Mouse (Mus musculus) ES-Bruce4 (cell line): ENCODE results near the gene Phf10. TPM values are rescaled to one million over a fixed set of nuclear protein-coding genes. Genes with fewer than 3 reads are reported as not detected.
"Not testable (repeated sequence)": the region's sequence is repeated elsewhere in the genome, so short reads cannot be mapped to it uniquely, and the experiment has no call there.

Source experiments
- H3K27ac ChIP-seq: 2 replicates; pipeline ENCODE4 v1.5.1; 2012; ENCODE audit warnings: low read length, inconsistent platforms; ENCODE audit not compliant: insufficient read depth
- H3K27me3 ChIP-seq: 2 replicates; pipeline ENCODE4 v1.6.1; 2012; ENCODE audit warnings: mild to moderate bottlenecking, low read length, inconsistent platforms; ENCODE audit not compliant: control insufficient read depth, poor library complexity, insufficient read depth, severe bottlenecking
- H3K36me3 ChIP-seq: 2 replicates; pipeline ENCODE4 v1.6.1; 2012; ENCODE audit warnings: inconsistent platforms, mild to moderate bottlenecking, low read length, moderate library complexity; ENCODE audit not compliant: control insufficient read depth, poor library complexity, insufficient read depth, severe bottlenecking
- H3K4me1 ChIP-seq: one replicate; pipeline ENCODE4 v1.8.1; 2011; ENCODE audit warnings: low read length; ENCODE audit not compliant: control insufficient read depth, insufficient read depth
- H3K4me3 ChIP-seq: 2 replicates; pipeline ENCODE4 v1.5.1; 2011; ENCODE audit warnings: low read depth, mild to moderate bottlenecking, low read length
- H3K9ac ChIP-seq: 2 replicates; pipeline ENCODE4 v1.6.1; 2012; ENCODE audit warnings: low read depth, mild to moderate bottlenecking, inconsistent platforms; ENCODE audit not compliant: poor library complexity, severe bottlenecking
- H3K9me3 ChIP-seq: replicated peaks from 2 replicates; pipeline ENCODE4 v1.6.1; 2012; ENCODE audit warnings: mild to moderate bottlenecking, low read length, inconsistent platforms; ENCODE audit not compliant: control insufficient read depth, poor library complexity, insufficient read depth, severe bottlenecking
- CTCF ChIP-seq: IDR thresholded peaks from one replicate; pipeline ENCODE4 v1.8.1; 2011; ENCODE audit warnings: low read depth, low read length
- EP300 ChIP-seq: IDR thresholded peaks from 2 replicates; pipeline ENCODE4 v1.6.1; 2011; ENCODE audit warnings: low read depth, low read length; ENCODE audit not compliant: insufficient read depth
- POLR2A ChIP-seq: IDR thresholded peaks from one replicate; pipeline ENCODE4 v1.8.1; 2011; ENCODE audit warnings: low read length; ENCODE audit not compliant: insufficient read depth
- polyA plus RNA-seq: library from polyadenylated mRNA; stranded (reverse); fragments of >200 nt; gene quantifications from 2 replicates; pipeline ENCODE4 v1.2.4, GENCODE M21; 2011; ENCODE audit warnings: low read depth; ENCODE audit not compliant: missing spikeins, insufficient read depth, insufficient read length

Phf10 gene
- polyA plus RNA-seq, 1 experiment: 107 TPM

- H3K9ac ChIP-seq: 0 out of 2 replicates have a peak overlapping the region, but pooled peaks have one; percentile 56
- H3K9me3 ChIP-seq, H3K27me3 ChIP-seq, H3K4me1 ChIP-seq, H3K4me3 ChIP-seq, H3K36me3 ChIP-seq, H3K27ac ChIP-seq: not testable (repeated sequence)
Measured at GRCm38 (mm10) chr17:14977718-14978361, 16.8 kb upstream of the Phf10 start.

- not testable (repeated sequence) for H3K36me3 ChIP-seq, H3K27me3 ChIP-seq, H3K4me1 ChIP-seq, H3K27ac ChIP-seq, H3K9me3 ChIP-seq, H3K9ac ChIP-seq, H3K4me3 ChIP-seq
Measured at GRCm38 (mm10) chr17:14968373-14968913, 7.4 kb upstream of the Phf10 start.

GRCm38 (mm10) chr17:14961557-14962154, 583 bp upstream of the Phf10 start:
- H3K4me3 ChIP-seq, H3K36me3 ChIP-seq, H3K9me3 ChIP-seq, H3K4me1 ChIP-seq, H3K27ac ChIP-seq, H3K9ac ChIP-seq, H3K27me3 ChIP-seq: not testable (repeated sequence)

GRCm38 (mm10) chr17:14960520-14960919, 553 bp downstream of the Phf10 start:
- no peak overlapping the region for H3K27ac ChIP-seq
- peaks cover 4% of the 10 kb centered on the region; the same call in 1 of the 2 replicates for H3K36me3 ChIP-seq
- no peaks in the 10 kb centered on the region for H3K4me1 ChIP-seq
- TF ChIP-seq EP300 (no peak), POLR2A (no peak), CTCF (no peak)
- peak overlapping the region; percentile 89 for H3K4me3 ChIP-seq
- H3K9me3 ChIP-seq: no peaks in the 10 kb centered on the region
- no peaks in the 10 kb centered on the region for H3K27me3 ChIP-seq
- H3K9ac ChIP-seq: peak overlapping the region; percentile 63

DNA sequence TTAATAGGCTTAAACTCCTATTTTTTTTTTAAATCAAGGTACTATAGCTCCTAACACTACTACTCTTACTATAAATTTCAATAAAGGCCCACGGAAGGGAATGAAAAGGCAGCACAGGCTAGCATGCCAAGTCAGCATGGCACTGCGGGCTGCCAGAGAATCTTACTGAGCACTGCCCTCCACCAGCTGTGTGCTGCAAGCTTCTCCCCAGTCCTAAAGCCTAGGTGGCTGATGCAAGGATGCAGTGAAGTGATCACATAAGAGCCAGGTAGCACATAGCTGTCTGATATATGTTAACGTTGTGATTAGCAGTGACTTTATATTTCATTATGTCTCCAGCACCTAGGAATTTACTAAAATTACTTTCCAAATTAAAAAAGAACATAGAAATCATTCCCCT, 1.1 kb downstream of the Phf10 start:
- TF ChIP-seq POLR2A (no peak), CTCF (no peak), EP300 (no peak)
- Histone ChIP-seq H3K36me3 (peaks cover 7% of the 10 kb centered on the region), H3K27ac (no peak overlapping the region), H3K27me3 (no peaks in the 10 kb centered on the region), H3K9me3 (no peaks in the 10 kb centered on the region), H3K4me1 (no peaks in the 10 kb centered on the region), H3K4me3 (peak overlapping the region; percentile 15; the same call in 1 of the 2 replicates), H3K9ac (peak overlapping the region; percentile 4)

DNA sequence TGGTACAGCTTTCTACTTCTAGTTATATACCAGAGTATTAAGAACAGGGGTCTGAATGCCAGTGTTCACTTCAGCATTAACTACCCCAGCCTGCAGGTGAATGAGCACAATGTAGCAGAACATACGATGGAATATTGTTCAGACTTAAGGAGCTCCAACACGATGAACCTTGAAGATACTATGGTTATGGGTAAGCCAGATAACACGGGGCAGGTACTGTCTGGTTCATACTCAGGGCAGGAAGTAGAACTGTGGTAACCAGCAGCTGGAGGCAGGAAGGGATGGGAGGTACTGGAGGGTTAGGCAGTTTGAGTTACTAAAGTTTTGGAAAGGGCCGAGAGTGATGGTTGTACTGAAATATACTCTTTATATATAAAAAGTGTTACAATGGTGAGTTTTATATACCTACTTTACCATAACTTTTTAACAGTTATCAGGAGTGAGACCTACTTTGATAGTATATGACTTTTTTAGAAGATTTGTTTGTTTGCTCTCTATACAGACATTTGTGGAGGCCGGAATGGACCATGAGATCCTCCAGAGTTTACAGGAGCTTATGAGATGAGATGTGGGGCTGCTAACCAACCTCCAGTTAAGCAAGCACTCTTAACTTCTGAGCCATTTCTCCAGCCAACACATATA, 2.3 kb downstream of the Phf10 start:
- H3K27me3 ChIP-seq: no peaks in the 10 kb centered on the region
- H3K9me3 ChIP-seq: no peaks in the 10 kb centered on the region
- no peak overlapping the region for H3K27ac ChIP-seq
- no peaks in the 10 kb centered on the region for H3K4me1 ChIP-seq
- TF ChIP-seq POLR2A: no peak
- no peak for TF ChIP-seq CTCF
- TF ChIP-seq EP300: no peak
- H3K9ac ChIP-seq: no peak overlapping the region
- H3K36me3 ChIP-seq: peaks cover 18% of the 10 kb centered on the region
- H3K4me3 ChIP-seq: no peak overlapping the region
